Mouse (Mus musculus): ENCODE results near the gene Cep170b.
A peak's percentile ranks its signal among the peaks of the same experiment; 100 is the strongest.

The Cep170b gene

GRCm38 (mm10) chr12:112720216-112720615 lies at the start of gene Cep170b:
Gene Cep170b (plus strand): TSS chr12:112720455.
- DNase-seq (ENCODE audit: low read depth, low spot score), result no peak

DNA sequence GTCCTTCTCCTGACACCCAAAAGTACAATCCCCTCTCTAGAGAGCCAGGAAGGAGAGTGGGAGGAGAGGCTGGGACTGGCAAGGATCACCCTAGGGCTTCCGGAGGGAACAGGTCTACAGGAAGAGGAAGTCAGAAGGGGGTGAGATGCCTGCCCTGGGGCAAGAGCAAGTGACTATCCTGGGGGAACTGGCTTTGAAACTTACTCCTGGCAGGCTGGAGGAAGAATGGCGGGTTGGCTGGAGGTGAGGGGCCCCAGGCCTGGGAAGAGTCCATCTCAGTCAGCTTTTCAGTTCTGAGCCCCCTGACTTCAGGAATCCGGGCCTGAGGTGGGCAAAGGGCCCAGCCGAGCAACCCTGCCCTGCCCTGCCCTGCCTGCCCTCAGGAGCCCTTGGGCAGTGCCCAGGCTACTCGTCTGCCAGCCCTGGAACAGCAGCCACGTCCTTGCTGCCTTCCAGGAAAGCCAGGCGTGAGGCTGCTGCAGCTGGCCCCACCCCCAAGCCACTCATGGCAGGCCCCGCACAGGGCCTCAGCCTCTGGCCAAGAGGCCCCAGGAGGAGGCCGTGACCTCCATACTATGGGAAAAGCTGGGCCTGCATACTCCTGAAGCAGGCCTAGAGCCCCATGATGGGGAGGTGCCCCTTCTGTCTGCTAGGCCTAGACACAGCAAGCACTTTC lies 49.4 kb upstream of the Cep170b start:
- no peak for DNase-seq (ENCODE audit: low read depth, low spot score)

DNA sequence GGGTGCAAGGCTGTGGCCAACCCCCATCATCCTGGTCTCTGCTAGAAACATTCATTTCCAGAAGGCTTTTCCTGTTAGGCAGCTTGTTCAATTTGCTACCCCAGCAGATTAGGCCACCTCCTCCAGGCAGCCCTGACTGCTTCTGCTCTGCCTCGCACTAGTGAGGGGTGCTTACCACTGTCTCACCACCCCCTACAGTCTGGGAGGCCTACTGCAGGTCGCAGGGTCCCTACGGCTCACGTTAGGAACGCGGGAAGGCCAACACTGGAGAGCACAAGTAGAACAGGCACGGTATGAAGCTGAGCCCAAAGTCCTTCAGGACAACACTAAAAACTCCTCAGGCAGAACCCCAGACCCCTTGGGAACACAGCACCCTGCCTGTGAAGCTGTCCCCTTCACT lies 48.4 kb upstream of the Cep170b start:
- DNase-seq (ENCODE audit: low read depth, low spot score), result no peak

- no peak for DNase-seq (ENCODE audit: low read depth, low spot score)
Measured at GRCm38 (mm10) chr12:112672744-112673575, 47.3 kb upstream of the Cep170b start.

DNA sequence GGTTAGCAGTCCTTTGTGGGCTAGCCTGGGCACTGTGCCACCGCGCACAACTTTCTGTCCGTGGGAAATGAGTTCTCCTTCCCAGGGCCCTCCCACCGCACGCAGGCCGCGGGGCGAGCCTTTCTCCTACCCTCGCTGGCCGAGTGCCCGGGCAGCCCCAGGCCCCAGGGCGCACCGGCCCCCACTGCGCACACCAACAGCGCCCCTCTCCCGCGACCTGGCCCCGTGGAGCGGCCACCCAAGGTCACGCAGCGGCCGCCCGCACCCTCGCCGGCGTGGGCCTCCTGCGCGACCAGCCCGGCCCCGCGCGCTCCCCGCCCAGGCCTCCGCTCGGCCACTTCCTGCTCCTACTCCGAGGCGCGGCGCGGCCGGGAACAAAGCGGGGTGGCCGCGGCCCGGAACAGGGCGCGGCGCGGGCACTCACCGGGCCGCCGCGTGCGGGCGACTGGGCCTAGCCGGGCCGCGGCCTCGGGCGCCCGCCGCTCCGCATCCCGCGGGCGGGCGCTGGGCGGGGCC lies 46.6 kb upstream of the Cep170b start:
- DNase-seq (ENCODE audit: low read depth, low spot score), result no peak

DNA sequence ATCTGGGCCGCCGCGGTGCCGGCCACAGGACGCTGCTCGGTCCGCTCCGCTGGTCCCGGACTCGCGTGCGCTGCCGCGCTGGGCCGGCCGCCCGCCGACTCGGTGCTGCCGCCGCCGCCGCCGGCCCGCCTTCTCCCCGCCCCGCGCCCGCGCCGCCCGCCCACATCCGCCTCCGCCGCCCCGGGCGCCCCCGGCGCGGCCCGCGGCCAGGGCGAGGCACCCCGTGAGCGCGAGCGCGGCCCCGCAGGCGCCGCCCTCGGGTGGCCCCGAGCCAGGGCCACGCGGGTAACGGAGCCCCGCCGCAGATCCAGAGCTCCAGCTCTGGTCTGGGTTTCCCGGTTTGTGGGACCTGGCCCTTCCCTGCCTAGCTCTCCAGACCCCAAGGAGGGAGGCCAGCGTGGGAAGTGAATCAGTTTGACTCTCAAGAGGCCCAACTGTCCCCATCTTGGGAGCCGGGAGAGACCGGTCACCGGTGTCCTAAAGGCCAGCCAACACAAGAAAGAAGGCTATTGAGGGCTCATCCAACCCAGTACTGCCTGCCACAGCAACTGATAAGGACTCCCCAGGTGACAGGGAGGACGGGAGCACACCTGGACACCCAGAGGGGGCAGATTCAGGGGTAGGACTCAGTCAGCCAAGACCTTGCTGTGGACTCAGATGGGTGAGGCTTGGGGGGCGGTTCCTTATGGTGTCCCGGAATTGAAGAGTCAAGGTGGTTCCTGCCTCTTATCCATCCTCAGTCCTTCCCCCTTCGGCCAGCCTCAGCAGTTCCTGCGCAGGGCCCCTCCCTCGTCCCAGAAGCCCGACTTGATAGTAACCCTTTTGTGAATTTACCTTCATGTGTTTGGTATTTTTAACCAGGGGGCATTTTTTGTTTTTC lies 45.9 kb upstream of the Cep170b start, which contains the start of gene Akt1:
TSS of gene Akt1 (minus strand) at position 753 of the 880 bp plus-strand sequence.
- DNase-seq (ENCODE audit: low read depth, low spot score), result no peak

DNA sequence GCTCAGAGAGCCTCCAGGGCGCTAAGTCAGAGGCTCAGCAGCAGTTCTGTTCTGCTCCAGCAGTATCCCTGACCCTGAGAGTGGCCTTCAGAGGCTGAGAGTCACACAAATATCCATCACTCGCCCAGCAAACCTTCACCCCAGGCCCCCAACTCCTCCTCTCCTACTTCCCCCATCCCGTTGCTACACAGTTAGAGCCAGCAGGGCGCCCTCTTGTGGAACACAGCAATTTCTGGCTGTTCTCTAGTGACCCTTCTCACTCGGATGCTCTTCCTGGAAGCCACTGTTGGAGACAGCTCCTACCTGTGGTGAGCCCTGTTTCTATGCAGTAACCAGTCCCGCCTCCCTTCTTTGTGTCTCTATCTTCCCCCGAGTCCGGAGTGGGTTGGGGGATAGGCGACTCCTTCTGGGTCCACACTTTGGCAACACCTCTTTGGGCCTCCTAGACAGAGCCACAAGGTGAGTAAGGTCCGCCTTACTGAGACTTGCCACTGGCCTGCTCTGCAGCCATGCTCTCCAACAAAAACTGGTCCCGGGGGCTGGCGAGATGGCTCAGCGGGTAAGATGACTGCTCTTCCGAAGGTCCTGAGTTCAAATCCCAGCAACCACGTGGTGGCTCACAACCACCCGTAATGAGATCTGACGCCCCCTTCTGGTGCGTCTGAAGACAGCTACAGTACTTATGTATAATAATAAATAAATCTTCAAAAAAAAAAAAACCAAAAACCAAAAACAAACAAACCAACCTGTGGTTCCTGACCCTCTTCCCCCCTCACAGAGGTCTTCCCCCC lies 44.8 kb upstream of the Cep170b start:
- peak; percentile 60 for DNase-seq (ENCODE audit: low read depth, low spot score)

DNA sequence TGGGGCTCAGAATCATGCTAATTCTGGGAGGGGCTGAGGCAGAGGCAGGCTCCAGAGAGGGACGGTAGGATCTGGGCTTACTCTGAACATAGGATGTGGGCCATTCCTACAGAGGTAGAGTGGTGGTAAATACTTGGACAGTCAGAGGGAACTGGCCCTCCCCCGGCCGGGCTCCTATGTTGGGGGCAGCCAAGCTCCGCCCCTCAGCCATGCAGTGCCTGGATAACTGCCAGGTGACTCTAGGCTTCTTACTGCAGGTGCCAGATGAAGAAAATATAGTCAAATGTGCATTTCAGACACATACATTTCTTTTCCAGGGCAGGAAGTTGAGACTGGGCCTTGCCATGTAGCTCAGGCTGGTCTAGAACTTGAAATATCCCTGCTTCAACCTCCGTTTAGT lies 43.2 kb upstream of the Cep170b start:
- no peak for DNase-seq (ENCODE audit: low read depth, low spot score)

DNA sequence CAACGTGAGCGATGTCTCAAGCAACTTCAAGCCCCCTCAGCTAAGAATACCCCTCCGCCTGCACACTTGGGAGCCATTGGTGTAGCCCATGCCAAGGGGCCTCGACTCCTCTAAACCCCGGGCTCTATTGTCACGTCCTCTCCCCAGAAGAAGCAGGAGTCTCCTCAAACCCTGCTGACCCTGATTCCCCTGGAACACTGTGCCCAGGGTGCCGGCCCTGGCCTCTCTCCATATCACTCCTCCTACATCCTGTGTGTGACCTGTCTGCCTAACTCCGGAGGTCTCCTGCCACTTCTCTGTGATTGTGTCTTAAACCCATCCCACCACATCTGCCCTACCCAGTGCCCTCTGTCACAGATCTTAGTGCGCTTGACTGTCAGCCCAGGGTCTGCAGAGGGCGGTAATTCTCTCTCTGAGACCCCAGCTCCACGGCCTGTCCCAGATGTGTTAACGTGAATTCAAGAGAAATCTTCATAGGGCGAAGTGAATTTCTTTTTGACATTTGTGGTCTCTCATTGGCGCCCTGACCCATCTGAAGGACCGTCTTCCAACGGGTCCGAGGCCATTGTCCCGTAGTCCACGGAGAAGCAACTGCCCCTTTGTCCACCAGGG lies 42.2 kb upstream of the Cep170b start:
- no peak for DNase-seq (ENCODE audit: low read depth, low spot score)

DNA sequence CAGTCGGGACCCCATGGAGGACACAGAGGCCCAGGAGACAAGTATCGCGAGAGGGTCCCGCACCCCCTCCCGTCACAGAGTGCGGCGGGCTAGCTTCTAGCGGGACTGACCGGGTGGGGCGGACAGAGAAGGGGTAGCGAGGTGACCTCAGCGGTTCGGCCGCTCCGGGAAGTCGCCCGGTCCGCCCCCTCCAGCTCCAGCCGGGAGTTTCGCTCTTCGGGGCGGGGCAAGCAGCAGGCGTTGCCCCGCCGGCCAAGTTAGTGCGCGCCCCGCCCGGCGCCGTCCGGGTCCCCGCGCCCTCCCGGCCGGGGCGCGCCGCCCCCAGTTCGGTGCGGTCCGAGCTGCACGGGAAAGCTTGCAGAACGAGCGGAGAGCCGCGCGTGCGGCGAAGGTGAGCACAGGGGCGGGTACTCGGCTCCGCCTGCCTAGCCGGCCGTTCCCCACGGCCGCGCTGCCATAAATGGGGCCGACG lies 41.7 kb upstream of the Cep170b start, which contains the start of gene Zbtb42:
TSS of gene Zbtb42 (plus strand) at position 274 of the 472 bp plus-strand sequence.
- no peak for DNase-seq (ENCODE audit: low read depth, low spot score)

DNA sequence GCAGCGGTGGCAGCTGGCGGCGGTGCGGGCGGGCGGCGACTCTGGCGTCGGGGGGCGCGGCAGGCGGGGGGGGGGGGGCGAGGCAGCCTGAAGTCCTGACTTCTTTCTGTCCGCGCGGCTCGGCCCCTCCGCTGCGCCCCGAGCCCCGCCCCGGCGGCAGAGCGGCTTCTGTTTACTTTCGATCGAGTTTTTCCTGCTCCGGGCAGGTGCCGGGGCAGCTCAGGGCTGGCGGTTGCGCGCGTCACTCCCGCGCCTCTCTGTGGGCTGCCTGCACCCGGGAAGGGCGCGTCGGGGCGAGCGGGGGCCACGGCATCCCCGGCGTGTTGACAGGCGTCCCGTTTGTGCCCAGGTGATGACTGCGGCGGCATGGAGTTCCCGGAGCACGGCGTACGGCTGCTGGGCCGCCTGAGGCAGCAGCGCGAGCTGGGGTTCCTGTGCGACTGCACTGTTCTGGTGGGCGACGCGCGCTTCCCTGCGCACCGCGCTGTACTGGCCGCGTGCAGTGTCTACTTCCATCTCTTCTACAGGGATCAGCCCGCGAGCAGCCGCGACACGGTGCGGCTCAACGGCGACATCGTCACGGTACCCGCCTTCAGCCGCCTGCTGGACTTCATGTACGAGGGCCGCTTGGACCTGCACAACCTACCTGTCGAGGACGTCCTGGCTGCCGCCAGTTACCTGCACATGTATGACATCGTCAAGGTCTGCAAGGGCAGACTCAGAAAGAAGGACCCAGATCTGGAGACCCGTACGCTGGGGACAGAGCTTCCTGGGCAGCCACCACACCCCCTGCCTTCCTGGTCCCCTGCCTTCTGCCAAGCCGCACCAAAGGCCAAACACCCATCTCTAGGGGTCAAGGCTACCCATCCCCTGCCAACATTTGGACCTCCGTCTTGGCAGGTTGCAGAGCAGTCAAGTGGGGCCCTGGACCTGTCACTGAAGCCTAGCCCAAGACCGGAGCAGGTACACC lies 40.9 kb upstream of the Cep170b start:
- no peak for DNase-seq (ENCODE audit: low read depth, low spot score)

GRCm38 (mm10) chr12:112683351-112683750 lies 36.9 kb upstream of the Cep170b start:
- no peak for DNase-seq (ENCODE audit: low read depth, low spot score)

- no peak for DNase-seq (ENCODE audit: low read depth, low spot score)
Measured at GRCm38 (mm10) chr12:112688458-112688857, 31.8 kb upstream of the Cep170b start.

DNA sequence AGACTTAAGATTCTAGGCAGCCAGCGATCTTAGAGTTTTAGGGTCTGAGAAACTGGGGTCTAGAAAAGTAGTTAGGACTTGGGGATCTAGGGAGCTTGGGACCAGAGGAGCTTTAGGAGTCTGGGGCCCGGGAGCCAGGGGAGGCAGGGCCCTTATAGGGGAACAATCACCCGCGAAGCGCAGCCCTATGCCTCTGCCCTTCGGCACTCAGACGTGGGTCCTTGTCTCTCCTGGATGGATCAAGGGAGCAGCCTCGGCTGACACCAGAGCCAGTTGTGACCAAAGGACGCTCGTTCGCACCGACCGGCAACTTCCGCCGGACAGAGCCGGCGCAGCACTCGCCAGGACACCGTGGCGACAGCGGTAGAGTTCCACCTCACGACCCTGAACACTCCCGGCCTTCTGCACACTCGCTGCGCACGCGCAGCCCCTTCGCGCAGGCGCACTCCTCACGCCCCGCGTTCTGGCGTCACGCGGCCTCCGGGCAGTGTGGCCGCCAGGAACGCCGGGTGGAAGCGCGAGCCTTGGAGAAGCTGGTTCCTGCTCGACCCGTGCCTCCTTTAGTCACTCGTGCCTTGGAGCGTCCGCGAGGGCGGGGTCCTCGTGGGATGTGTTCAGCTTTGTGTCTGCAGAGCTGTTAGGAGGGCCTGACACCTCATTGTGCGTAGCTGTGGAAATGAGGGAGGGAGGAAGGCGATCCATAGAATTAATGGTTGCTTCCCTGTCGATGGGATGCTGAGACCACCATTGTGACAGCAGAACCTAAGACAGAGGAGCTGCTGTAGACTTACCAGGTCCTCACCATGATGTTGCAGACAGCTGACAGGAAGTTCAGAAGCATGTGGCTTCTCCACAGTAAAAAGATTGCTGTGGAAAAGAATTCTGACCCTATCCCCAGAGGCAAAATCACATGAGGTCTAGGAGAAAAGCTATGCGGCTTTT lies 26.8 kb upstream of the Cep170b start:
- DNase-seq (ENCODE audit: low read depth, low spot score), result peak; percentile 88

GRCm38 (mm10) chr12:112694127-112694475 lies 26.2 kb upstream of the Cep170b start:
- no peak for DNase-seq (ENCODE audit: low read depth, low spot score)

DNA sequence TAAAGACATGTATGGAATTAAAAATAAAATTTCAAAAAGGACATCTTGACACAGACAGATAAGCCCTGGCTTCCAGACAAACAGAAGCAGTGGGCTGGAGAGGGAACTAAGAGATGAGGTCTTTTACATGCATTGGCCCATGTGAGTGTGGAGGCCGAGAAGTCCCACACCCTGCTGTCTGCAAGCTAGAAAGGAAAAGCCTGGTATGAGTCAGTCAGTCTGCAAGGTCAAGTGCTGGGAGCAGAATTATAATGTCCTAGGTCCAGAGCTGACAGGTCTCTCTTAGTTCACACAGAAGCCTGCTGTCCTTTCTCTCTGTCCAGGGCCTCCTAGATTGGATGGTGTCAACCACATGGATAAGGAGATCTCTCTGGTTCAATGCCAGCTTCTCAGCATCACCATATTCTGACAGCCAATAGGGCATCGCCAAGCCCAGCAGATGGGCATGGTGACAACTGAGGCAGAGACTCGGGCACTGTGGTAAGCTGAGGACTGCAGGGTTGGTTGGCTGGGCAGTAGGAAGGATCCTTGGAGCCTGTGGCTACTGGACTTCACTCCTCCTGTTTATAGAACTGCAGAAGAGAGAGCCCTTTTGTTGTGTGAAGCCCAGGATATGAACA lies 23.3 kb upstream of the Cep170b start:
- DNase-seq (ENCODE audit: low read depth, low spot score), result no peak

- DNase-seq (ENCODE audit: low read depth, low spot score), result no peak
Measured at GRCm38 (mm10) chr12:112700522-112700921, 19.7 kb upstream of the Cep170b start.
